Mouse (Mus musculus) hindbrain, postnatal 0 days (tissue): ENCODE measurements at regions not wholly inside any gene's neighbourhood (a gene's known extent, or its start where the extent isn't known, plus 50 kb on each side); places are given as distances from the start of the nearest gene placed in this dataset.
A peak's percentile ranks its signal among the peaks of the same experiment; 100 is the strongest.

Source experiments
- ATAC-seq: fragments of 200-750 bp; cut with Nextera tagmentation; 2 replicates; pipeline ENCODE4 v1.8.0; 2017; ENCODE audit warnings: mild to moderate bottlenecking, moderate TSS enrichment, moderate library complexity
- DNase-seq: peaks from one replicate; pipeline ENCODE4 v3.0.0-alpha.2; 2015; ENCODE audit warnings: low spot score
- H3K27ac ChIP-seq: fragments of 300-500 bp; sonication (generic); 2 replicates; pipeline ENCODE4 v1.5.1; 2014; ENCODE audit warnings: mild to moderate bottlenecking
- H3K27me3 ChIP-seq: fragments of 300-500 bp; sonication (generic); 2 replicates; pipeline ENCODE4 v1.6.1; 2014; ENCODE audit warnings: low read length, mixed read lengths; ENCODE audit not compliant: insufficient read depth
- H3K36me3 ChIP-seq: fragments of 300-500 bp; sonication (generic); 2 replicates; pipeline ENCODE4 v1.6.1; 2014; ENCODE audit warnings: low read length, mixed read lengths; ENCODE audit not compliant: insufficient read depth
- H3K4me1 ChIP-seq: fragments of 300-500 bp; sonication (generic); 2 replicates; pipeline ENCODE4 v1.6.1; 2014; ENCODE audit warnings: antibody characterized with exemption, low read length, mixed read lengths; ENCODE audit not compliant: insufficient read depth
- H3K4me2 ChIP-seq: fragments of 300-500 bp; sonication (generic); 2 replicates; pipeline ENCODE4 v1.6.1; 2014; ENCODE audit warnings: low read depth, mild to moderate bottlenecking, low read length, moderate library complexity, mixed read lengths
- H3K4me3 ChIP-seq: fragments of 300-500 bp; sonication (generic); 2 replicates; pipeline ENCODE4 v1.5.1; 2014; ENCODE audit warnings: low read length
- H3K9ac ChIP-seq: fragments of 300-500 bp; sonication (generic); replicated peaks from 2 replicates; pipeline ENCODE4 v1.6.1; 2014; ENCODE audit warnings: mild to moderate bottlenecking, low read length, moderate library complexity, mixed read lengths
- H3K9me3 ChIP-seq: fragments of 300-500 bp; sonication (generic); 2 replicates; pipeline ENCODE4 v1.6.1; 2016; ENCODE audit warnings: low read length, mixed read lengths
- CTCF ChIP-seq: IDR thresholded peaks from 2 replicates; pipeline ENCODE4 v1.5.1; 2016; ENCODE audit warnings: antibody characterized with exemption, control low read depth, low read depth
- WGBS: fragments of 180-500 bp; shearing (Covaris S2); extraction: QIAGEN DNeasy Blood & Tissue Kit; methylation state at CpG from one replicate; pipeline ENCODE4 v1.1.7; 2014; 5-methylcytosine and 5-hydroxymethylcytosine counted together

- Histone ChIP-seq H3K27ac (no peak overlapping the region), H3K9ac (no peak overlapping the region), H3K36me3 (no peaks in the 10 kb centered on the region), H3K4me2 (no peak overlapping the region), H3K4me1 (no peaks in the 10 kb centered on the region), H3K4me3 (no peak overlapping the region), H3K27me3 (no peaks in the 10 kb centered on the region), H3K9me3 (no peaks in the 10 kb centered on the region)
- no peak for TF ChIP-seq CTCF
- no peak for DNase-seq
- 72% methylated on average over 6 of the region's 6 CpGs for WGBS
- no peak for ATAC-seq
Observed at GRCm38 (mm10) chr7:71648314-71648713, 297.0 kb upstream of the Gm10295 start.

GRCm38 (mm10) chr7:71646944-71647343, 295.7 kb upstream of the Gm10295 start:
- no peak for TF ChIP-seq CTCF
- H3K4me3 ChIP-seq, result no peak overlapping the region
- WGBS, result 93% methylated on average over 3 of the region's 3 CpGs
- H3K9me3 ChIP-seq, result no peaks in the 10 kb centered on the region
- no peaks in the 10 kb centered on the region for H3K36me3 ChIP-seq
- ATAC-seq (no peak), DNase-seq (no peak)
- no peak overlapping the region for H3K27ac ChIP-seq
- H3K27me3 ChIP-seq, result no peaks in the 10 kb centered on the region
- no peak overlapping the region for H3K4me2 ChIP-seq
- no peaks in the 10 kb centered on the region for H3K4me1 ChIP-seq
- no peak overlapping the region for H3K9ac ChIP-seq

GRCm38 (mm10) chr7:71623048-71623447, 271.8 kb upstream of the Gm10295 start:
- no peak overlapping the region for H3K27ac ChIP-seq
- TF ChIP-seq CTCF, result peak; percentile 10; the same call in 1 of the 2 replicates
- H3K9me3 ChIP-seq, result no peaks in the 10 kb centered on the region
- DNase-seq, result peak; percentile 49
- no peaks in the 10 kb centered on the region for H3K4me1 ChIP-seq
- no peaks in the 10 kb centered on the region for H3K27me3 ChIP-seq
- peak overlapping the region; percentile 25 for H3K4me3 ChIP-seq
- no peaks in the 10 kb centered on the region for H3K36me3 ChIP-seq
- WGBS, result 12% methylated on average over 13 of the region's 13 CpGs
- ATAC-seq, result 0 out of 2 replicates have a peak, but pooled peaks have one; percentile 27
- H3K9ac ChIP-seq, result no peak overlapping the region
- H3K4me2 ChIP-seq, result peak overlapping the region; percentile 50

- DNase-seq, result peak; percentile 14
- Histone ChIP-seq H3K4me3 (no peak overlapping the region), H3K27ac (no peak overlapping the region), H3K9ac (no peak overlapping the region), H3K4me1 (no peaks in the 10 kb centered on the region), H3K27me3 (no peaks in the 10 kb centered on the region), H3K4me2 (no peak overlapping the region), H3K9me3 (no peaks in the 10 kb centered on the region), H3K36me3 (no peaks in the 10 kb centered on the region)
- ATAC-seq, result no peak
- WGBS, result 28% methylated on average over 2 of the region's 2 CpGs
- no peak for TF ChIP-seq CTCF
Observed at GRCm38 (mm10) chr7:71603159-71603558, 251.9 kb upstream of the Gm10295 start.

GRCm38 (mm10) chr7:71596780-71597179, 245.5 kb upstream of the Gm10295 start:
- Histone ChIP-seq H3K36me3 (no peaks in the 10 kb centered on the region), H3K27ac (no peak overlapping the region), H3K4me1 (no peaks in the 10 kb centered on the region), H3K27me3 (no peaks in the 10 kb centered on the region), H3K4me3 (no peak overlapping the region), H3K4me2 (no peak overlapping the region), H3K9ac (no peak overlapping the region), H3K9me3 (no peaks in the 10 kb centered on the region)
- WGBS, result 84% methylated on average over 3 of the region's 3 CpGs
- TF ChIP-seq CTCF, result no peak
- DNase-seq (no peak), ATAC-seq (no peak)

- WGBS, result 70% methylated on average over 5 of the region's 5 CpGs
- TF ChIP-seq CTCF, result no peak
- Histone ChIP-seq H3K9me3 (no peaks in the 10 kb centered on the region), H3K36me3 (no peaks in the 10 kb centered on the region), H3K27me3 (no peaks in the 10 kb centered on the region), H3K9ac (no peak overlapping the region), H3K27ac (no peak overlapping the region), H3K4me1 (no peaks in the 10 kb centered on the region), H3K4me2 (no peak overlapping the region), H3K4me3 (no peak overlapping the region)
- ATAC-seq, result no peak
- DNase-seq, result no peak
Observed at GRCm38 (mm10) chr7:71587626-71588025, 236.3 kb upstream of the Gm10295 start.

GRCm38 (mm10) chr7:71583443-71584055, 232.3 kb upstream of the Gm10295 start:
- H3K36me3 ChIP-seq, result no peaks in the 10 kb centered on the region
- no peaks in the 10 kb centered on the region for H3K27me3 ChIP-seq

More at GRCm38 (mm10) chr7:71583443-71584055, 232.3 kb upstream of the Gm10295 start:
- Histone ChIP-seq H3K27ac (no peak overlapping the region), H3K9me3 (no peaks in the 10 kb centered on the region), H3K4me3 (no peak overlapping the region), H3K4me1 (no peaks in the 10 kb centered on the region), H3K4me2 (no peak overlapping the region), H3K9ac (no peak overlapping the region)
- WGBS, result 44% methylated on average over 1 of the region's 1 CpGs
- no peak for ATAC-seq
- no peak for TF ChIP-seq CTCF
- no peak for DNase-seq
